Comparison of ENCODE assay signal across 8 mouse cellular contexts in the genomic region with DNA sequence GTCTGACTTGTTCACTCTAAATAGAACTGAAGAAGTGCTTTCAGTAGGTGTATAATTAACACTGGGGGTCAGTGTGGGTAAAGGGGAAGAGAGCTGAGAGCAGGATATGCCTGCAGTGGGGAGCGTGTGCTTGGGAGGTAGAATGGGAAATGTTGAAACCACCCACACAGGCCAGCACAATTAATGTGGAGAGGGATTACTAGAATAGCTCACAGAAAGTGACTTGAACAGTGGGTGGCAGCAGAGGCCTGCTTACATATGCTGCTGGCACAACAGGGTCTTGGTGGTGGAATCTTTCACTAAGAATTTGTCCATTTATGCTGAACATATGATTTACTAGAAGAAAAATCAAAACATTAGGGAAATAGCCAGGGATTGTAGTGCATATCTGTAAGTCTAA. TPM values are rescaled to one million over a fixed set of nuclear protein-coding genes. Genes with fewer than 3 reads are reported as not detected.
A peak's percentile ranks its signal among the peaks of the same experiment; 100 is the strongest.
DNase-seq lines count a peak whose midpoint lies in the region; ATAC-seq and TF ChIP-seq lines count a peak whose summit lies in the region.

No protein-coding gene starts in this region.

- H3K27me3 ChIP-seq in G1E (ENCODE audit: insufficient read depth, low read length), result no peaks in the 10 kb centered on the region
- no peaks in the 10 kb centered on the region for H3K27me3 ChIP-seq in heart, embryonic 12.5 days (replicated peaks)
- no peaks in the 10 kb centered on the region for H3K27me3 ChIP-seq in liver, embryonic 15.5 days
- H3K27me3 ChIP-seq in neural tube, embryonic 13.5 days, result no peaks in the 10 kb centered on the region

- WGBS in heart, embryonic 12.5 days, result 13% methylated on average over 1 of the region's 1 CpGs
- 26% methylated on average over 1 of the region's 1 CpGs for WGBS in liver, embryonic 15.5 days (ENCODE audit: insufficient replicate concordance)
- 3% methylated on average over 1 of the region's 1 CpGs for WGBS in neural tube, embryonic 13.5 days

- peaks cover 82% of the 10 kb centered on the region for H3K4me1 ChIP-seq in G1E (ENCODE audit: insufficient read depth, low read depth, low read length)
- H3K4me1 ChIP-seq in heart, embryonic 12.5 days (replicated peaks), result peaks cover 68% of the 10 kb centered on the region
- H3K4me1 ChIP-seq in liver, embryonic 15.5 days (replicated peaks), result peaks cover 76% of the 10 kb centered on the region
- peaks cover 75% of the 10 kb centered on the region for H3K4me1 ChIP-seq in neural tube, embryonic 13.5 days (replicated peaks)

- DNase-seq in 3T3-L1 (ENCODE audit: low read depth, low spot score), result peak; percentile 76
- no peak for DNase-seq in G1E (ENCODE audit: low spot score)
- peak; percentile 70 for DNase-seq in embryo, embryonic 11 days
- peak; percentile 76 for DNase-seq in kidney, postnatal 10 days
- DNase-seq in urinary bladder, adult 2 months (ENCODE audit: low spot score), result no peak

- H3K4me3 ChIP-seq in G1E (ENCODE audit: low read depth, low read length), result no peak overlapping the region; the same call in 1 of the 2 replicates
- H3K4me3 ChIP-seq in heart, embryonic 12.5 days, result peak overlapping the region; percentile 96
- H3K4me3 ChIP-seq in liver, embryonic 15.5 days (replicated peaks), result peak overlapping the region; percentile 96
- peak overlapping the region; percentile 77 for H3K4me3 ChIP-seq in neural tube, embryonic 13.5 days

- no peak overlapping the region for H3K27ac ChIP-seq in heart, embryonic 12.5 days (ENCODE audit: poor library complexity, severe bottlenecking)
- H3K27ac ChIP-seq in liver, embryonic 15.5 days (replicated peaks), result no peak overlapping the region
- no peak overlapping the region for H3K27ac ChIP-seq in neural tube, embryonic 13.5 days (replicated peaks)

- peak; percentile 41 for ATAC-seq in G1E (ENCODE audit: extremely low read depth, insufficient number of reproducible peaks, low FRiP score, poor library complexity, severe bottlenecking)
- no peak for ATAC-seq in heart, embryonic 12.5 days (ENCODE audit: insufficient number of reproducible peaks, low FRiP score)
- ATAC-seq in liver, embryonic 15.5 days (ENCODE audit: insufficient read depth), result no peak
- no peak for ATAC-seq in neural tube, embryonic 13.5 days (ENCODE audit: low read depth)

- no peaks in the 10 kb centered on the region for H3K9me3 ChIP-seq in G1E (replicated peaks)
- H3K9me3 ChIP-seq in heart, embryonic 12.5 days (replicated peaks), result no peaks in the 10 kb centered on the region
- no peaks in the 10 kb centered on the region for H3K9me3 ChIP-seq in liver, embryonic 15.5 days (replicated peaks)
- H3K9me3 ChIP-seq in neural tube, embryonic 13.5 days, result no peaks in the 10 kb centered on the region

- 0 out of 2 replicates have a peak, but pooled peaks have one; percentile 13 for TF ChIP-seq CTCF in G1E (IDR thresholded peaks at IDR 0.05; ENCODE audit: low read depth, low read length)

- H3K36me3 ChIP-seq in G1E (replicated peaks), result peaks cover 78% of the 10 kb centered on the region
- H3K36me3 ChIP-seq in heart, embryonic 12.5 days, result peaks cover 46% of the 10 kb centered on the region
- peaks cover 38% of the 10 kb centered on the region for H3K36me3 ChIP-seq in liver, embryonic 15.5 days (replicated peaks)
- peaks cover 40% of the 10 kb centered on the region for H3K36me3 ChIP-seq in neural tube, embryonic 13.5 days

- H3K4me2 ChIP-seq in heart, embryonic 12.5 days, result peak overlapping the region; percentile 88
- H3K4me2 ChIP-seq in liver, embryonic 15.5 days, result peak overlapping the region; percentile 89
- peak overlapping the region; percentile 84 for H3K4me2 ChIP-seq in neural tube, embryonic 13.5 days

- peak overlapping the region; percentile 97 for H3K9ac ChIP-seq in heart, embryonic 12.5 days
- H3K9ac ChIP-seq in liver, embryonic 15.5 days, result no peak overlapping the region
- peak overlapping the region; percentile 87 for H3K9ac ChIP-seq in neural tube, embryonic 13.5 days

RNA-seq across cellular contexts. Expression of gene Fut11, which starts 2.2 kb away (rescaled TPM):
- total RNA-seq in G1E (2014; fragmentation: Nextera tagmentation) (3.5 and 4.6 TPM in 2 replicates), G1E (2017) (7.8 and 8.3 TPM in 2 replicates)
- polyA plus RNA-seq in G1E (2012), result 4.1 and 5.0 TPM in 2 replicates
- 20.4 and 21.2 TPM in 2 replicates for polyA plus RNA-seq in heart, embryonic 12.5 days (2016; fragmentation: Nextera tagmentation; extraction: Ambion mirVana)
- polyA plus RNA-seq in liver, embryonic 15.5 days (2015; fragmentation: Nextera tagmentation; extraction: Ambion mirVana), result 6.3 and 7.3 TPM in 2 replicates
- 28.3 and 29.1 TPM in 2 replicates for polyA plus RNA-seq in neural tube, embryonic 13.5 days (2015; fragmentation: Nextera tagmentation; extraction: Ambion mirVana)
- polyA plus RNA-seq in urinary bladder, adult 2 months (2012; rRNA removed), result 17.1 and 17.2 TPM in 2 replicates

RNA-seq across cellular contexts. Expression of gene Chchd1, which starts 5.8 kb away (rescaled TPM):
- 43.0 and 53.6 TPM in 2 replicates for total RNA-seq in G1E (2014; fragmentation: Nextera tagmentation)
- 135 and 152 TPM in 2 replicates for total RNA-seq in G1E (2017)
- 8.4 and 8.7 TPM in 2 replicates for polyA plus RNA-seq in G1E (2012)
- 232 and 236 TPM in 2 replicates for polyA plus RNA-seq in heart, embryonic 12.5 days (2016; fragmentation: Nextera tagmentation; extraction: Ambion mirVana)
- polyA plus RNA-seq in liver, embryonic 15.5 days (2015; fragmentation: Nextera tagmentation; extraction: Ambion mirVana), result 70.8 and 89.3 TPM in 2 replicates
- 191 and 218 TPM in 2 replicates for polyA plus RNA-seq in neural tube, embryonic 13.5 days (2015; fragmentation: Nextera tagmentation; extraction: Ambion mirVana)
- polyA plus RNA-seq in urinary bladder, adult 2 months (2012; rRNA removed), result 90.7 and 97.2 TPM in 2 replicates

RNA-seq across cellular contexts. Expression of gene Zswim8, which starts 10.4 kb away (rescaled TPM):
- total RNA-seq in G1E (2014; fragmentation: Nextera tagmentation) (41.1 and 41.2 TPM in 2 replicates), G1E (2017) (16.7 and 19.1 TPM in 2 replicates)
- 31.5 and 35.7 TPM in 2 replicates for polyA plus RNA-seq in G1E (2012)
- 32.4 and 34.0 TPM in 2 replicates for polyA plus RNA-seq in heart, embryonic 12.5 days (2016; fragmentation: Nextera tagmentation; extraction: Ambion mirVana)
- 5.0 and 5.8 TPM in 2 replicates for polyA plus RNA-seq in liver, embryonic 15.5 days (2015; fragmentation: Nextera tagmentation; extraction: Ambion mirVana)
- 51.4 and 51.5 TPM in 2 replicates for polyA plus RNA-seq in neural tube, embryonic 13.5 days (2015; fragmentation: Nextera tagmentation; extraction: Ambion mirVana)
- polyA plus RNA-seq in urinary bladder, adult 2 months (2012; rRNA removed), result 120 and 121 TPM in 2 replicates

RNA-seq across cellular contexts. Expression of gene Sec24c, which starts 22.9 kb away (rescaled TPM):
- 119 and 126 TPM in 2 replicates for total RNA-seq in G1E (2014; fragmentation: Nextera tagmentation)
- 88.4 and 101 TPM in 2 replicates for total RNA-seq in G1E (2017)
- polyA plus RNA-seq in G1E (2012), result 255 and 271 TPM in 2 replicates
- polyA plus RNA-seq in heart, embryonic 12.5 days (2016; fragmentation: Nextera tagmentation; extraction: Ambion mirVana), result 93.4 and 97.4 TPM in 2 replicates
- 35.3 and 40.6 TPM in 2 replicates for polyA plus RNA-seq in liver, embryonic 15.5 days (2015; fragmentation: Nextera tagmentation; extraction: Ambion mirVana)
- polyA plus RNA-seq in neural tube, embryonic 13.5 days (2015; fragmentation: Nextera tagmentation; extraction: Ambion mirVana), result 89.6 and 94.6 TPM in 2 replicates
- polyA plus RNA-seq in urinary bladder, adult 2 months (2012; rRNA removed), result 87.1 and 90.1 TPM in 2 replicates

RNA-seq across cellular contexts. Expression of gene Synpo2l, which starts 28.8 kb away (rescaled TPM):
- total RNA-seq in G1E (2014; fragmentation: Nextera tagmentation) (0.23 TPM in 1 of 2 replicates, not detected in the other), G1E (2017) (0.06 and 0.11 TPM in 2 replicates)
- polyA plus RNA-seq in G1E (2012), result 0.04 and 0.07 TPM in 2 replicates
- 181 and 191 TPM in 2 replicates for polyA plus RNA-seq in heart, embryonic 12.5 days (2016; fragmentation: Nextera tagmentation; extraction: Ambion mirVana)
- polyA plus RNA-seq in liver, embryonic 15.5 days (2015; fragmentation: Nextera tagmentation; extraction: Ambion mirVana), result 0.68 and 1.3 TPM in 2 replicates
- polyA plus RNA-seq in neural tube, embryonic 13.5 days (2015; fragmentation: Nextera tagmentation; extraction: Ambion mirVana), result 1.1 and 2.8 TPM in 2 replicates
- 0.10 and 0.25 TPM in 2 replicates for polyA plus RNA-seq in urinary bladder, adult 2 months (2012; rRNA removed)

Comparison
In these comparisons a context has a peak if more than half of its experiments do, and no peak if none do; other contexts are left out.
1. DNase-seq: peak in 3T3-L1 (single experiment), embryo, embryonic 11 days (single experiment) and kidney, postnatal 10 days (single experiment); none in G1E (single experiment) and urinary bladder, adult 2 months (single experiment).
2. Peak in every context shown above with its lines, with median percentiles within 50 percentile points of each other: H3K4me2 ChIP-seq.